Mouse (Mus musculus): ENCODE measurements around the gene Polg.

The Polg gene

DNA sequence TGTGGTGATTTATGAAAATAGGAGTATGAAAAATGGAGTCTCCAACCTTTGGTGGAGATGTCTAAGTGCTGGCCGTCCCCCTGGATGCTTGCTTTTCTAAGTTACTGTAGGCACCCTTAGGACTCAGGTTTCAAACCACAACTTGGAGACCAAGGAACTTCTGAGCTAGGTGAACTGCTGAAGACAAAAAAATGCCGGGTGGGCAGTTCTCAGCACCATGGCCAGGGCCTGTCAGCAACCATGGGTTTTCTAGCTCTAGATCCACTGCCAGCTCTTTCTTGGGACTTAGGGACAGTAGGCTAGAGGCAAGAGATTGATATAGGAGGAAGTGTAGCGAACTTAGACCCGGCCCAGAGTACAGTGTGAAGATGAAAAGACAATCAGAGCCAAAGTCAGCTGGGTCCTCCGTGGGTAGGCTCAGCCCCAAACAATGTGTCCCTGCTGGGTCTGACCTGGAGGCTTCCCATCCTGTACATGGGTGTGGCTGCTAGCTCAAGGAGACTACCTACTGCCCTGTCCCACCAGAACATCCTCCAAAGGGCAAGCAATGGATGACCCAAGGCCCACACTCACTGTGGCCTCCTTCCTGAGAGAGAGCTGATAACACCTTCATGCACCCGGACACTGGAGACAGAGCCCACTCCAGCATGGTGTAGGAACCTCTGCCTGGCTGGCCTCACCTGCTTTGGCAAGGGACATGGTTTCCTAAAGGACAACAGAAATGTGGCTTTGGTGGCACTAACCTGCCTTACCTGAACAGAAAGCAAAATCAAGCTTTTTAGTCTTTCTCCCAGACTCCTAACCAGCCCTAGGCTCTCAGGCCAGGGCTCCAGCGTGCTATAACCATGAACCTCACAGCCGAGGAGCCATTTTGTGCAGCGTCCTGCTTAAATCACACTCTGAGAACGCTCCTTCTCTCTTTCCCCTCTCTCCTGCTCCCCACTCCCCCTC is 36.3 kb upstream of the Polg start:
- no peak for DNase-seq (ENCODE audit: low read depth, low spot score)

- no peak for DNase-seq (ENCODE audit: low read depth, low spot score)
Measured at GRCm38 (mm10) chr7:79501581-79502031, 35.4 kb upstream of the Polg start.

GRCm38 (mm10) chr7:79500681-79501306 is 34.6 kb upstream of the Polg start:
- no peak for DNase-seq (ENCODE audit: low read depth, low spot score)

GRCm38 (mm10) chr7:79499596-79500570 is 33.7 kb upstream of the Polg start:
- no peak for DNase-seq (ENCODE audit: low read depth, low spot score)

DNA sequence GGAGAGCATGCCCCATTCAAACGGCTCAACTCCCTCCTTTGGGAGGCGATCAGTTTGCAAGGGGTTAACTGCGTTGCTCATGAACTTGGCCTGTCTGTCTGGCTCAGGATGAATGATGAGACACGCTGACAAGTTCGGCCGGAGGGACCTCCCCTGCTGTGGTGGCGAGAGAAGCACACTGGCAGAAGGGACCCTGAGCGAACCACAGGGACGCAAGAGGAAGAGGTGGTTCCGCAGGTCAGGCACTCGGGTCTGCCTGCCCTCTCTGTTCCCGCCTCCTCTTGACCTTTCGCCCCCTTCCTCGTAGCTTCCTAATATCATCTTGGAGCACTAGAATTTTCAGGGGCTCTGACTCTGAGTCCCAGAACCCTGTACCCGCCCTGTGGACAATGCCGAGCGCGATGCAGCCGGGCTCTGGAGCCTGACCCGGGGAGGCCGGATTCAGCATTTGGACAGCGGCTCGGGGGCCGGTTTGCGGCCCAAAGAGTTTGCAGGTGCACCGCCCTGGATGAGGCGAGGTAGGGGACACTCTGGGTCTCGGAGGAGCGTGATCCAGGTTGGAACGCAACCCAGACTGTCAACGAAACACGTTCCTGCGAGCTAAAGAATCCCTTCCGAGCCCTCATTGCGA is 32.9 kb upstream of the Polg start:
- no peak for DNase-seq (ENCODE audit: low read depth, low spot score)

DNA sequence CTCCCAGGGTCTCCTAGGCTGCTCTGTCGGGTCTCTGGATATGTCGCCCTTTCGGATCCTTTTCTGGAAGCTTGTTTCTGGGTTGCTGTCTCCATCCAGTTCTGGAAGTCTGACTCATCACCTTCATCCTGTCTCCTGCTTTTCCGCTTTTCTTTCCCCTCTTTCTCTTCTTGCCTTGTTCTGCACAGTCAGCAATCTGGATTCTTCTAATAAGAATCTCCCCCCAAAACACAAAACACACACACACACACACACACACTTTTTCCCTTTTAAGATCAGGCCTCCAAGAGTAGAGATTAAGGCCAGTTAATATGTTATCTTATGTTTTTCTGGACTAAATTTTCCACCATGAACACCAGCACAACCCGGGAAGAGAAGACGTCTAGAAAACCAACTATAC is 32.2 kb upstream of the Polg start:
- DNase-seq (ENCODE audit: low read depth, low spot score) = no peak

- DNase-seq (ENCODE audit: low read depth, low spot score) = no peak
Measured at GRCm38 (mm10) chr7:79497701-79498115, 31.5 kb upstream of the Polg start.

DNA sequence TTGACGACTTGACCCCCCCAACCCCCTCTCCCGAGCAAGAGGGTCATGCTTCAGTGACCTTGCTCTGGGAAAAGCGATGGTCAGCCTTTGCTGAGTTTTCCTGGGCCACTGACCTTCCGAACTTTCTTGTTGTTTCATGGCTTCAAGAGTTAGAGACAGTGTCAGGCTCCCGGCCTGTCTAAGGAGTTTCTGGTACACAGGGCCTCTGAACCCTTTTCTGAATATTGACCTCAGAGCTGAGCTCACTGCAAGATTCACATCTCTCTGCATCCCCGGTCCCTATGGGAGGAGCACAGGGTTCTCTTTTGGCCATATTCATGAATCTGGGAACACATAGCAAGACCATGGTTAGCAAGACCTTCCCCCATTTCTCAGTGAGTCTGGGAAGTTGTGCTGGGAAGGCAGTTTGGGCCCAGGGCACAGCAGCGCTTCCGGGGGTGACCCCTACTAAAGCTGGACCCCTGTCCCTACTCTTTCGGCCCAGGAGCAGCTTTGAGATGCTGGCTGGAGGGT is 30.7 kb upstream of the Polg start:
- no peak for DNase-seq (ENCODE audit: low read depth, low spot score)

DNA sequence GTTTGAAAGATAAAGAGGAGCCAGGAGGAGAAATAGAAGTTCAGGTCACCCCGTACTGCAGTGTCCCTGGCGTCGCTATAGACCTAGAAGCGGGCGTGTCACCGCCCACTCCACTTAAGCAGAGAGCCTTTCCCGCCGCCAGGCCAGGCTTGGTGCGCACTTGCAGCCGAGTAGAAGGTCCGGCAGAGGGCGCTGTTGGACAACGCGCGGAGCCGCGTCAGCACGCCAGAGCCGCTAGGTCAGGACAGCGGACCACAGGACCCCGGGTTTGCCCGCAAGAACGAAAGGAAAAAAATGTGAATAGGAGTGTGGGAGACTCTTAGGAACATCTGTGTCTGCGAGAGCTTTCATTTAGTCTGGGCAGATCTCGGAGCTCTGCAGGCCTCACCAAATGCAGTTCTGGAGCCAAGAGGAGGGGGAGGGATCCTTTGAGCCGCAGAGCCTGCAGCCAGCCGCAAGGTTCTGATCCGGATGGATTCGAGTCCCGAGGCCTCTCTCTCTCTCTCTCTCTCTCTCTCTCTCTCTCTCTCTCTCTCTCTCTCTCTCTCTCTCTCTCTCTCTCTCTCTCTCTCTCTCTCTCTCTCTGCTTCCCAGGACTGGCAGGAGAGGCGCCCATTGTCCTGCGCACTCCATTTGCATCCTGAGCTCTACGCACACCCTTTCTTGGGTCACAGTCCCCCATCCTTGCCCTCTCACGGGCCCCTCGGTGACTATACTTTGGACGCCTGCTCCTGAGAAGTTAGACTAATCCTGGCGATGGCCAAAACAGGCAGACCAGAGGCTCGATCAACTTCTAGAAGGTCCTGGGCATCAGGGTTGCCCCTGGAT is 30.0 kb upstream of the Polg start:
- DNase-seq (ENCODE audit: low read depth, low spot score) = peak; percentile 60

DNA sequence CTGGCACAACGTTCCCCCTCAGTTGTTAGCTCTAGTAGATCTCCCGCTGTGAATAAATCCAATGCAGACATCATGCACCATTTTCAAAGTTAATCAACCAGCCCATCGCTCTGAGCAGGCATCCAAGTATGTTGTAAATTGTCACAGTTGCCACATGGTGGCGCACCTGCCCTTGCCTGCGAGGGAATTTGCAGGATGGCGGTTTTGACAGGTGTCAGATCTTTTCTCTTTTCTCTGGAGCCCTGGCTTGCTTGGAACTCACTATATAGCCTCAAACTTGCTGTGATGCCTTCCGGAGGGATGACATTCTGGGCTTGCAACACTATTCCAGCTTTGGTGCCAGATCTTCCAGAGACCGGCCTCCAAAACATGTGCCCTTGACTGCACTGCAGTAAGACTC is 27.8 kb upstream of the Polg start:
- DNase-seq (ENCODE audit: low read depth, low spot score) = no peak

DNA sequence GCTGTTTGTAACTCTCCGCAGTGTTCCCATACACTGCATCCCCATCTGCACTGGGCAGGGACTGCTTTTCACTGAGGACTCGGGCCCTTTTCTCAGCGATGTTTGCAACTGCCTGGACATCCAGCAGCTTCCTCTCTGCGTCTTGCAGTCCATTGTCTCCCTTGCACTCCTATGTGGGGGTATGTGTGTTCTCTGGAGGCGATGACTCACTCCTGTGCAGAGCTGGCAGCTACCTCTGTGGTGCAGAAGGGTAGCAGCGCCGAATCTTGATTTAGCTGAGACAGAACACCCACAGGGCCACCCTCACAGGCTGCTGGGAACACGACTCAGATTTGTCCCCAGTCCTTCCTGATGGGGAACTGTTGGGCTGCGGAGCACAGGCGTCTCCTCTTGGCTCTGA is 20.4 kb upstream of the Polg start:
- no peak for DNase-seq (ENCODE audit: low read depth, low spot score)

GRCm38 (mm10) chr7:79474831-79475399 is 8.8 kb upstream of the Polg start:
- no peak for DNase-seq (ENCODE audit: low read depth, low spot score)

DNA sequence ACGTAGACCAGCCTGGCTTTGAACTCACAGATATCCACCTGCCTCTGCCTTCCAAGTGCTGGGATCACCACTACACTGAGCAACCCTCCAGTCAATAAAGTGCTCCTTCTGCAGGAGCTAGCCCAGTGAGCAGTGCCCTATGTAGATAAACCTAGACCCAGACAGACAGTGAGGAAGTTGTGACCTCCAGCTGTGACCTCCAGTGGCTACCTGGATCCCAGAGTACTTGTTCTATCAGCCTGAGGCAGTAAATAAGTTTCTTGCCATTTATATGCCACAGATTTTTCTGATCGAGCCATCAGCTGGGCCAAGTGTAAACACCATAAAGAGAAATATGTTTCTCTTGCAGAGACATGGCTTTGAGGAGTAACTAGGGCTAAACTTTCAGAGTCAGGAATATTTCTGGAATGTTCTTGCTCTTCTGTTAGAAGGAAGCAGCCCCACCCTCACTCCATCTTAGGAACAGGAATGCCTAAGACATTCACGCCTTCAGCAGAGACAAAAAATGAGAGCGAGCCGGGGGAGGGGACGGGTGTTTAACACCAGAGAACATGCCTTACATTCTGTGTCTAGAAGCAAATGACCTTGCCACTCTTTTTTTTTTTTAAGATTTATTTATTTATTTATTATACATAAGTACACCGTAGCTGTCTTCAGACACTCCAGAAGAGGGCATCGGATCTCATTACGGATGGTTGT is 7.5 kb upstream of the Polg start:
- no peak for DNase-seq (ENCODE audit: low read depth, low spot score)

- no peak for DNase-seq (ENCODE audit: low read depth, low spot score)
Measured at GRCm38 (mm10) chr7:79472792-79473191, 6.6 kb upstream of the Polg start.

- no peak for DNase-seq (ENCODE audit: low read depth, low spot score)
Measured at GRCm38 (mm10) chr7:79471436-79471835, 5.3 kb upstream of the Polg start.

GRCm38 (mm10) chr7:79470718-79471117 is 4.6 kb upstream of the Polg start:
- DNase-seq (ENCODE audit: low read depth, low spot score) = no peak

- DNase-seq (ENCODE audit: low read depth, low spot score) = no peak
Measured at GRCm38 (mm10) chr7:79469766-79470165, 3.6 kb upstream of the Polg start.

- DNase-seq (ENCODE audit: low read depth, low spot score) = no peak
Measured at GRCm38 (mm10) chr7:79468994-79469393, 2.8 kb upstream of the Polg start.

DNA sequence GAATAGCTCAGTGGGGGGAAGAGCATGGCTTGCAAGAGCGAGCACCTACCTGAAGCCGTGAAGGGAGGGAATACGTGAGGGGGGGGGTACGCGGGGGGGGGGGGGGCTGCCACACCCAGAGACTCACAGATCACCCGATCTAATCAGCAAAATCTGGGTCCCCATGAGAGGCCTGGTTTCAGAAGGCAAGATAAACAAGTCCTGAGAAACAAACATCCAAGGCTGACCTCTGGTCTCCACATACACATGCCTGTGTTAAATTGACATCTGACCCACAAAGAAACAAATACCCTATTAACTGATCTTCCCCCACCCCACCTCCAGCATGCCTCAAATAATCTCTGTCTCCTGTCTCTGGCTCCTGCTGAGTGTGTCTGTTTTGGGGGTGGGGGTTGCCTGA is 1.8 kb upstream of the Polg start:
- no peak for DNase-seq (ENCODE audit: low read depth, low spot score)
